Mouse (Mus musculus): ENCODE measurements around the gene March5. TPM values are rescaled to one million over a fixed set of nuclear protein-coding genes. Genes with fewer than 3 reads are reported as not detected.

March5 gene
- polyA plus RNA-seq (2017; shearing (Covaris generic)) = 16.9 TPM

GRCm38 (mm10) chr19:37207303-37208175 lies at the start of gene March5:
Gene March5 (plus strand): TSS chr19:37207543.

DNA sequence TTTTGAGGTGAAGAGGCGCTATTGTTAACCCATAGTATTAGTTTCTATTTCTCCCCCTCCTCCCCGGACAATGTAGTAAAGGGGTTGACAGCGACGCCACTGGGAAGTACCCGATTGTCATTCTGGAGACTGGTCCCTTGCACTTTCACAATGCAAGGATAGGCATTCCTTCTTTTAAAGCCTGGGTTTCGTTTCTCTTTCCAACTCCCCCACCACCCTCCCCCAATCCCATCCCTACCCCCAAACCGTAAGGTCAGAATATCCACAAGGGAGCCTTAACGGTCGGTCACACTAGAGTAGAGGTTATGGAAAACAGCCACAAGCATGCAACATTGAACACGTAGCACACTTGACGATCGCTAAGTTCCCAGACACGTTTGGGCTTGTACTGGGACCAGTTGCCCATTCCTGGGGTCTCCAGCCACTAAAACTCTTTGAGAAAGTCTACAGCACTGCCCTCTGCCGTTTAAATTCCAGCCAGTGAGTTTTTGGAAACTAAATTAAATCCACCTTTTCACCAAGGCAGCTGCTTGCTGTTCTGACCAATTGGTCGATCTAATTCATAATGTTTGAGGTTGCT lies 923 bp downstream of the March5 start, which contains the start of gene Cpeb3:
Gene Cpeb3, minus strand, starts transcription at position 426 of the 580 bp plus-strand sequence.

Other genes with a start within 250 kb of the March5 start
- gene Cpeb3, start 1.1 kb downstream of the March5 start, polyA plus RNA-seq (2017; shearing (Covaris generic)) = not detected
- 82.0 TPM for gene Ide, start 130.3 kb downstream of the March5 start, polyA plus RNA-seq (2017; shearing (Covaris generic))
- gene Kif11, start 168.9 kb downstream of the March5 start, polyA plus RNA-seq (2017; shearing (Covaris generic)) = 8.0 TPM
- gene Hhex, start 227.3 kb downstream of the March5 start, polyA plus RNA-seq (2017; shearing (Covaris generic)) = 0.55 TPM

Measured in inflammation-experienced regulatory T-cells, adult 16 weeks (primary cell).